Mouse (Mus musculus): ENCODE results near the gene Ppef1. TPM values are rescaled to one million over a fixed set of nuclear protein-coding genes. Genes with fewer than 3 reads are reported as not detected.

Ppef1 gene
- total RNA-seq, 2 experiments from 2014 or later = 0.20 TPM; not detected in 1

DNA sequence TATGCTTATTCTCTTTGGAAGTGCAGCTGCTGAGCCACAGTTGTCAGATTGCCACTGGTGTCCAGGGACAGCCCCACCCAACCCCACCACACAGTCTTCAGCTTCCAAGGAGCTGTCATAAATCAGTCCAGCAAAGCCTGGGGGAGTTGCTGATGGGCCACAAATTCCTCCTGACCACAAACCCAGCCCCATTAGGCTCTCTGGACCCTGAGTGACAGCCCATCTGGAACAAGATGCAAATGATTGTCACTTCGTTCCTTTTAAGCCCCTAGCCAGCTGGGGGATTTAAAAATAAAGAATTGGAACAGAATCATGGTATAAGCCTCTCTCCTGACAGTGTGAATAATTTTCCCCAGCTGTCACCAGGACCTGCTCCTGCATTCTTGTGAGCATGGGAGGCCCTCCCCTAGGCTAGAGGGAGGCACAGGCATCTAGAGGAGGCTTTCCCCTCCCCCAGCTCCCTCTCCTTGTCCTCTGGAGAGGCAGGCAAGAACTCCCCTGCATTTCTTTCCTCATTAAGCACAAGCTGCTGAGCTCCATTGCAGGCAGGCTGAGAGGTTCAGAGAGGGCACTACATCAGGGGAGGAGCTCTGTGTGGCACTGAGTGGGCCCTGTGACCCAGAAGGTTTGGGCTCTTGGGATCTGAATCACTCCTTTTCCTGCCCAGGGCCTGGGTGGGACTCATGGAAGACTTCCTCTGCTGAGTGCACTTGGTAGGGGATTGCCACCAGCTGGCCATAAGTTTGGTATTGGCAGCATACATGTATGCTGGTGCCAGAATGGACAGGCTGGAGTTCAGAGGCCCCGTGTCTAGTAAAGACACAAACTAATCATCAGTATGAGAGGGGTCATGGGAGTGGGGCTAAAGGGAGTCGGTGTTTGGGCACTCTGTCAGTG lies 136.8 kb downstream of the Ppef1 start:
- DNase-seq (ENCODE audit: low spot score in 2 of 2) = no peak

DNA sequence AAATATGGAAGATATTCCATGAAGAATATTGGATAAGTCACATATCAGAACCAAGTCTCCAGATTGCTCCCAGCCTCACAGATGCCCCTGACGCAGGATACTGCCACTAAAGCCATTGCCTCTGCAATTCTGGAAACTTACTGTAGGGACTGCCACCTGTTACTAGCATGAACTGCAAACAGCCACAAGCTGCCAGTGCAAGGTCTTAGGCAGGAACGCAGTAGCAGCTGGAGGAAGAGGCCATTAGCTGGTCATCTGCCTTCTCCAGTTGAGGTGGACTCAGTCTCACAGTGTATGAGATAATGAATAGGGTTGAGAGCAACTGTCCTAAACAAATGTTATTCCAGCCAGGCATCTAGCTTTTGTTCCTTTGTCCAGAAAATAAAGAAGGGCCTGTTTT lies 137.5 kb downstream of the Ppef1 start:
- DNase-seq (ENCODE audit: low spot score in 2 of 2) = no peak

DNA sequence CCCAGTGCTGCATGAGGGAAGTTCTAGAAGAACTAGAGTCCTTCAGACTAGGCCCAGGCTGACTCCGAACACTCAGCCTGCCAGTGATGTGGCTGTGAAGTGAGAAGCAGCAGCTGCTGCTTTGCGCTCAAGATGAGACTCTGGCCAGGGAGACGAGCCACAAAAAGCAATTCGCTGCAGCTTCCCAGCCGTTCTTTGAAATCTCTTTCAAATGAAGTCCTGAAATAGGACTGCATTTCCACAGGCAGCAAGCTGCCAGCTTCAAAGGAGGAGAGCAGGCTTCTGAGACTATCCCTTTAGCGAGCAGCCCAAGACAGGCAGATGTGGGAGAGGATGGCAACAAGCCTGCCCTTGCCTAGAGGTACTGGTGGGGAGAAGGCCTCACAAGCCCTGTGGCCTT lies 142.6 kb downstream of the Ppef1 start:
- DNase-seq (ENCODE audit: low spot score in 2 of 2) = no peak

DNA sequence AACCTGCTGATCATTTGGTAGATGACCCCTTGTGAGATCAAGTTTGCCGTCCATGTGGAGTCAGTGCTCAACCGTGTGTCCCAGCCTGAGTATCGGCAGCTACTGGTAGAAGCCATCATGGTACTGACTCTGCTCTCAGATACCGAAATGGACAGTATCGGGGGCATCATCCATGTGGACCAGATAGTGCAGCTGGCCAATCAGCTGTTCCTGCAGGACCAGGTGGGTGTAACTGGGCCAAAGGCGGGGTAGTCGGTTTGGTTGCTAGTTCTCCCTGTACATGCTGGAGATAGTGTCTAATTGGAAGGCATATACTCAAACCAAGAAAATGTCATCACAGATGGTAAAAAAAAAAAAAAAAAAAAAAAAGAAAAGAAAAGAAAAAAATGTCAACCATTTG lies 145.4 kb downstream of the Ppef1 start:
- DNase-seq (ENCODE audit: low spot score in 2 of 2) = no peak

DNA sequence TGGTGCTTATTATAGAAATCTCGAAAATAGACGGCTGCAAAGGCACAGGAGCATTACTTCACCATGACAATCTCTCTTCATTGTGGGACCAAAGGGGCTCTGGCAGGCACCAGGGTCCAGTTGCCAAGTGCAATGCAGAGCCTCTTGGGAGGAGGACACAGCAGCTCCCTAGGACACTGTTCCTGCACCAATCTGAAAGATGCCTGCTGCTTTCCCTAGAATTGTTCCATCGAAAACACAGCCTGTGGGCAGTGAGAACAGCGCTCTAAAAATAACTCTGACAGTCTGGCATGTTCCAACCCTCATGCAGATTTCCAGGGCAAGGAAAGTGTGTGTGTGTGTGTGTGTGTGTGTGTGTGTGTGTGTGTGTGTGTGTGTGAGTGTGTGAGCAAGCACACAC lies 147.0 kb downstream of the Ppef1 start:
- DNase-seq (ENCODE audit: low spot score in 2 of 2) = no peak

DNA sequence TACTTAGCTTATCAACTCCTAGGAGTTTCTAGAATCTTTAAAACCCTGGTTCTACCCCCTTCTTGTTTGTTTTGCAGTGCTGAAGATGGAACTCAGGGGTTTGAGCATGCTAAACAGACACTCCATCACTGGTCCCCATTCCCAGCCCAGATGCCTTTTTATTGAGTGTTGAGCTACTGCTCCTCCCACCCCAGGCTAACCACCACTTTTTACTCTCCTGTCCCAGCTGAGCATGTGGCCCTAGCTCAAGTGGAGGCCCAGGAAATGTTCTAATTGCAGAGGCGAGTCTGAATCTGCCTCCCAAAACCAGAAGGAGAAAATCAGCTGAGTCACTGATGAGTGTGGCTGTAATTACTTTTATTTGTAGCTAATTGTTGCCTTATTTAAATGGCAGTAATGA lies 150.5 kb downstream of the Ppef1 start:
- no peak for DNase-seq (ENCODE audit: low spot score in 2 of 2)

GRCm38 (mm10) chrX:160584148-160584838 lies 151.3 kb downstream of the Ppef1 start:
- DNase-seq (ENCODE audit: low spot score in 2 of 2) = no peak

GRCm38 (mm10) chrX:160583589-160583988 lies 152.0 kb downstream of the Ppef1 start:
- no peak for DNase-seq (ENCODE audit: low spot score in 2 of 2)

Other genes with a start within 250 kb of the Ppef1 start
- gene Phka2, start 233.6 kb downstream of the Ppef1 start, total RNA-seq (2021) = 10 to 100 TPM; 40.1 to 40.5 TPM
- gene Rs1, start 32.2 kb upstream of the Ppef1 start, total RNA-seq (2021) = under 1 TPM in 1 of 2 experiments, not detected in 1; 0.06 TPM
- gene Gja6, start 171.3 kb upstream of the Ppef1 start, total RNA-seq (2021) = under 1 TPM; 0.48 to 0.59 TPM

Measured in adrenal gland, postnatal 4 days (tissue).